Mouse (Mus musculus) brain, embryonic 14.5 days (tissue): Measurements from ENCODE around the gene Lims1.

Experiments
- CTCF ChIP-seq: fragments of 200-500 bp; IDR thresholded peaks from 2 replicates; pipeline ENCODE4 v1.5.1; 2012; ENCODE audit warnings: inconsistent platforms, mild to moderate bottlenecking, moderate library complexity, borderline replicate concordance; ENCODE audit not compliant: insufficient read depth, insufficient read length; ENCODE audit errors: extremely low read depth
- POLR2A ChIP-seq: fragments of 200-500 bp; IDR thresholded peaks from 2 replicates; pipeline ENCODE4 v1.6.1; 2012; ENCODE audit warnings: mild to moderate bottlenecking, inconsistent platforms, borderline replicate concordance; ENCODE audit not compliant: poor library complexity, insufficient read depth, insufficient read length, severe bottlenecking; ENCODE audit errors: extremely low read depth

DNA sequence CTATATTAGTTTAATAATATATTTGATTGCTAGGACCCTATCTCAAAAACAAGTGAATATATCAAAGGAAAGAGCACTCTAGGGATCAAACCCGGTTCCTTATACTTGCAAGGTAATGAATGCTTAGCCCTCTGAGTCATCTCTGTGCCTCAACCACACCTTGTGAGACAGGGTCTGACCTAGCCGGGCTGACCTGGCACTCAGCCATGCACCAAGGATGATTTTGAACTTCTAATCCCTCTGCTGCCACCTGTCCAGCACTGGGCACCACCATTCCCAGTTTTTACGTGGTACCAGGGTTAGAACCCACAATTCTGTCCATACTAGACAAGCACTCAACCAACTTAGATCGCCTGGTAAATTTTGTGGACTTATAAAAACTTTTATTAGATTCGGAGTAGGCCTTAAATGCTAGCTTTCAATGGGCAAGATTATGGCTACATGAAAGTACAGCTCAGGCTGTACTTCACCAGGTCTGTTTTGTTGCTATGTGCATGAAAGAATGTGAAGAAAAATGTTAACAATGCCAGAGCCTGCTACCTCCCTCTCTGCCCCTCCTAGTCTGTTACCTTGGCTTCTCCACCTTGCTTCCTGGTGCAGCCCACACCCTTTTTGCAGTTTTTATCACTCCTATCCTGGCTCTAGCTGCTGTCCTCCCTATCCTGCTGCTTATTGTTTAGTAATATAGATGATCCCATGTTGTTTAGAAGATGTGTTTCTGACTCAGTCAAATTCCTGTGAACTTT lies 41.7 kb downstream of the Lims1 start:
- TF ChIP-seq CTCF (no peak), POLR2A (no peak)
